Mouse (Mus musculus): ENCODE measurements at regions not wholly inside any gene's neighbourhood (a gene's known extent, or its start where the extent isn't known, plus 50 kb on each side); places are given as distances from the start of the nearest gene placed in this dataset.

DNA sequence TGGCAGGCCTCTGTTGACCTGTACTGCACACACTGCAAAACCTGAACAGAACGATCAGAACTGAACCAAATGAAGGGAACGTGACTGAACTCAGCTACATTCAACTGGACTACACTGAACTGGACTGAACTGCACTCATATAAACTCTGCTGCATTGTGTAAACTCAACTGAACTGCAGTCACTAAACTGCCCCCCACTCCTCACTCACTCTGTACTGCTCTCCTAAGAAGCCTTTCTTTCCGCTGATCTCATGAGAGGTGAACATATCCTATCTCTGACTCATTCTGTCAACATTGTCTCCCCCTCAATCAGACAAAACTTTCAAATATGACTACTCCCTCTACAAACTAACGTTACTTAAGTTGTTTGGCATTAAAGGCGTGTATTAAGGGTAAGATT is 324.5 kb upstream of the Cdh9 start:
- DNase-seq = no peak

DNA sequence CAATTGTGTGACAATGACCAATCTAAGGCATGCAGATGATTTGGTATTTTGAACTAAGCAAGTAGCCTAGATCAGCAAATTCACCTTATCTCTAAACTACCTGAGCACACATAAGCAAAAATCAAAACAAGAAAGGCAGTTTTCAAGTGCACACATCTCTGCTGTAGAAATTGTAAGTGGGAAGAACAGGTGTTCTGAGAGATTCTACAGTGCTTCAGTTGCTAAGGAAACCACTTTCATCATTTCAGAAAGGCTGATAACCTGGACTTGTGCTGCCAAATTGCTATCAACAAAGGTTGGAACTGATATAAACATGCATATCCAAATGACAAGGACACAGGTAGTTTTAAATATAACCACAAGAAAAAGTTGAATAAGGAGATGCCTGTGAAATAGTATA is 322.4 kb upstream of the Cdh9 start:
- no peak for DNase-seq

DNA sequence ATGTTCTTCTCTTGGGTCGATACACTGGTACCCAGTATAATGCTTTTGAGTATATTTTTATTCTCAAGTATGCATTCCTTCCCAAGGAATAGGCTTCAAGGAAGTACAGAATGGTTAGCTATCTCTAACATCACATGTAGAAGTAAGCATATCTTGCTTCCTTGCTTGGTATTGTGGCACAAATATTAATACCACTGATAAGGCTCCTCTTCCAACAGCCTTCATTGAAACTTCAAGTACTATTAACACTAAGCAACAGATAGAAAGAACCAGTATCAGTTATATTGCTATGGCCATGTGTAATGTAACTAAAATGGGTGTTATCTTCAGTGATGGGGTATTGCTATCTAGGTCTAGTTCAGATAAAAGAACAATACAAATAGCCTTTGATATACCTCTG is 316.9 kb upstream of the Cdh9 start:
- DNase-seq = no peak

DNA sequence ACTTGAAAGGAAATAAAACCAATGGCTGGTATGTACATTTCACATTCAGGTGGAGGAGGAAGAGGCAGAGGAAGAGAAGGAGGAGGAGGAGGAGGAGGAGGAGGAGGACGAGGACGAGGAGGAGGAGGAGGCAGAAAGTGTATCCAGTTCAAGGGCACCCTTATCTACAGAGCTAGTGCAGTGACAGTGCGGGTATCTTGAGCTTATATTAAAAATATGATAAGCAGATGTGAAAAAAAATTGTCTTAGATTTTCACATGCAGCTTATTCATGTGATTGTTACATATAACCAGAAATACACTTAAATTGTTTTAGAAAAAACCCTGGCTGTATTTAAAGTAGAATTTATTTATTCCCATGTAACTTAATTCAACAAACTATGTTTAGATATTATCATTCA is 310.8 kb upstream of the Cdh9 start:
- no peak for DNase-seq

DNA sequence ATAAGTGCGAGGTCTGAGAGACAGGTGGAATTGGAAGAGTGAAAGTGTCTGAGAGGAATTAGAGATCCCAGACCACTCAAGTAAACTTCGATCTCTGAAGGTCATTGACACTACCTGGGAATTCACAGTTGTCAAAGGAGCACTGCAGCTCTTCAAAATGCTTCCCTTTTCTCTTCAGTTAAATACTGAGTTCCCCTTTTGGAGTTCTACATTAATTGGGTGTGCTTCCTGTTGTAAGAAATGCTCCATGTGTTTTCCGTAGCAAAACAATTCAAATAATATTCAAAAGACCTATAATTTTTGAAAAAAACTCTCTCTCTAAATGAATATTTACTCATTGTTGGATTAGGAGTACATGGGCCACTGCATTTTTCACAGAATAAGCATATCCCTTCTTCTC is 305.5 kb upstream of the Cdh9 start:
- no peak for DNase-seq

DNA sequence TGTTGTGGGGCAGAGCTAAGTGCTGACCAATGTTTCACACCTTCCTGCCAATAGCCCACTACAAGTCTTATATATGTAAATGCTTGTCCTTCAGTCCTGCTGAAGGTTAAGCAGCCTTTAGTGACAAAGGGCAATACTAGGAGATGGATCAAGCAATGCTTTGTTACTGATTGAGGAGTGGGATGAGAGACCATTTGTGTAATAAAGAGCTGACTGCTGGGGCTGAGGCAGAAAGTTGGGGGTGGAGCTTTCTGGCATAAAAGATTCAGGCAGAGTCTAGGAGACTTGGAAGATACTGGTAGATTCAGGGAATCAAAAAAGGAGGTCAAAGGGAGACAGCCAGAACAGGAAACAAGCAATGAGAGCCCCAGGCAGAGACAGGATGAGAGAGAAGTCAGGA is 281.9 kb upstream of the Cdh9 start:
- no peak for DNase-seq

DNA sequence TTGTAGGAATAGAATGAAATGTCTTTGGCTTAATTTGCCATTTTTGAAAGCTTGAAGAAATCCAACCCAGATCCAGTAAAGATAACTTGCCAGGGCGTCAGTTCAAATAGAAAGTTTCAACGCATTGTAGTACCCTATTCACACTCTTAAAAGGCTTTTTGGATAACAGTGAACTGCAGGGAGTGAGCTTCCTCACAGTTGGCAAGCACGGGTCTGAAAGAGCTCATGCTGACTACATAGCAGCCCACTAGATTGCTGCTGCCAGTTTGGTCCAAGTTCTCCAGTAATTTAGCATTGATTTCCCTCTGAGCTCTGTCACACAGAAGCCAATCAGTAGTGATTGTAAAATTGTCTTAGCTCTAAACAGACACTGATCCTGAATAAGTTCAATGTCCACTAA is 237.3 kb upstream of the Cdh9 start:
- DNase-seq = peak; percentile 3

DNA sequence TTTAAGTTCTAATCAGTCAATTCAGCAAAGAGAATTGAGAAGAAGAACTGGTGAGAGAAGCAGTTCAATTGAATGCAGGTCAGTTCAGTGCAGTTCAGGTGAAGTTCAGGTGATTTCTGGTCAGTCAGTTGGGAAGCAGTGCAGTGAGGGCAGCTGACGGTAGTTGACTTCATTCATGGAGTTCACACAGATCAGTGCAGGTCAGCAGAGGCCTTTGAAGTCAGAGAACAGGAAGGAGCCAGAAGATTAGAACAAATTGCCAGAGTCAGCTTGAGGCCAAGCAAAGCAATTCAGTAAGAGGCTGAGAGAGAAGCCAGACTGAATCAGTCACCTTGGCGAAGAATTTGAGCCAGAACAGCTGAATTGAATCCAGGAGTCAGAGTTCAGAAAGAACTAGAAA is 235.7 kb upstream of the Cdh9 start:
- peak; percentile 3 for DNase-seq

DNA sequence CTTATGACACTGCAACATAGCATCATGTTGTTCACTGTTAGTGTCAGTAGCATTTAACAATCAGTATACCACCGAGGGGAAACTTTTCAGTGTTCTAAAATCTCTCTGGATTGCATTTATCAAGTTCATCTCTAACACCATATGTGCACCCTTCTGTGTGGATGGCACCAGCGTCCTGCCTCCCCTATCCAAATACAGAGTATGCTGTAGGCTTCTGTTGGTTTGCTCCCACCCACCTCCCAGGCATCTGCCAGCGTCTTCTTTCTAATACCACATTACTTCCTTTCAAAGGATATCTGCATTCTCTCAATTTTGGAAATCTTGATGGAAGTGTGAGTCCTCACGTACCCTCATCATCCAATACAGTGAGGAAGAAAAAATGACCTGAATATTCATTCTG is 208.0 kb upstream of the Cdh9 start:
- no peak for DNase-seq

DNA sequence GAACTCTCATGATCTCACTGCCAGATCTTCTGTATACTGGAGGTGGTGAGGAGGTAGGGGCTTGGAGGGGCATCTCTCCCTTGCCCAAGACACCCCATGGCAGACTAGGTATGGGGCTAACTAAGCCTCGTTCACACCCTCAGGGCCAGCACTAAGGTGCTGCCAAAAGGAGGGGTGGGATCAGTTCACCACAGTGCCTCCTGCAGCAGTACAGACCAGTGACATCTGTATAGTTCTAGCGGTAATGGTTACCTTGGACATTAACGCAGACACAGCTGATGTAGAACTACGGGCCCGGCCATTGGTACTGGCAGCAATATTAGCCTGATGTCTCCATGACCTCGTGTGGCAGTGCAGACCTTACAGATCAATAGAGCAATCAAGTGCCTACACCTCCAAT is 196.0 kb upstream of the Cdh9 start:
- DNase-seq = no peak

DNA sequence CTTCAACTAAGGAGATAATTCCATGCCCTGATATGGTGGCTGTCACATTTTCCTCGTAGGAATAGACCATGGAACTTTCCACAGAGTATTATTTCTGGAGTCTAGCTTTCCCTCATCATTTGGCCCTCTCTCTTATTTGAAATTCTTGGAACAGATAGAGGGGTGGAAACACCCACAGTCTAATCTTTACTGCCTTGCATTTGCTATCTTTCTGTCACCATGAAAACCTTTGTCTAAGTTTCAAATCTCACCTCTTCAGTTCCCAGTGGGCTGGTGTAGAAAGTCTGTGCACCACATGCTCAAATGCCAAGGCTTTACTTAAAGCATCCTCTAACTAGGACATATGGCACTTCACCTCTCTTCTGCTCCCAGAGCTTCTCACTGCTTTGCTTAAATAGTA is 187.3 kb upstream of the Cdh9 start:
- no peak for DNase-seq

DNA sequence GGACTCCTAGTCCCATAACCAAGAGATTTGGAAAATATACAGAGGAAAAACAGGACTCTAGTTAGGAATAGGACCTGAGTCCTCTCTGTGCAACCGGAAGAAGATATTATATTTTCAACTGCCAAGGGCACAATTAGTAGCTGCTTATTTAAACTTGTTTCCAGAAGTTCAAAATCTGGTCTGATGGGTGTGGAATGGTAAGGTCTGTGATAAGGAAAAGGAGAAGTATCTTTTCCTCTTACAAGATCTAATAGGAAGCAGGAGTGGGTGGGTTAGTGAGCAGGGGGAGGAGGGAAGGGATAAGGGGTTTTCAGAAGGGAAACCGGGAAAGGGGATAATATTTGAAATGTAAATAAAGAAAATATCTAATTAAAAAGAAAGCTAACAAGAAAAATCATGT is 173.4 kb upstream of the Cdh9 start:
- no peak for DNase-seq

DNA sequence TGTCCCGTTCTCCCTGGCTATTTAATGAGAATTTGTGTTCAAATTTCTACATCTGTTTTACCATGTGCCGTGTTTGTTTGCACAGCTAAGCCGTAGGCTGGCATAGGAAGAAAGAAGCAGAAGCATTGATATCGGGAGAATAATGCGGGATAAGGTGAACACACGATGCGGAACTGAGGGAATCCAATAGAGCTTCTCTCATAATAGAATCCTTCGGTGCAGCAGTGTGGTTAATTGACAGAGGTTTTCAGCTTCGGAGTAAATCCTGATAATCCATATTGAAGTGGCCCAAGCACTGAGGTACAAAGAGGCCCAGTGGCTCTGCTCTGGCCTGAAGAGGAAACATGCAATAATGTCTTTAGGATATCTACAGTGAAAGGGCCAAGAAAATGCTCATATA is 172.2 kb upstream of the Cdh9 start:
- no peak for DNase-seq

DNA sequence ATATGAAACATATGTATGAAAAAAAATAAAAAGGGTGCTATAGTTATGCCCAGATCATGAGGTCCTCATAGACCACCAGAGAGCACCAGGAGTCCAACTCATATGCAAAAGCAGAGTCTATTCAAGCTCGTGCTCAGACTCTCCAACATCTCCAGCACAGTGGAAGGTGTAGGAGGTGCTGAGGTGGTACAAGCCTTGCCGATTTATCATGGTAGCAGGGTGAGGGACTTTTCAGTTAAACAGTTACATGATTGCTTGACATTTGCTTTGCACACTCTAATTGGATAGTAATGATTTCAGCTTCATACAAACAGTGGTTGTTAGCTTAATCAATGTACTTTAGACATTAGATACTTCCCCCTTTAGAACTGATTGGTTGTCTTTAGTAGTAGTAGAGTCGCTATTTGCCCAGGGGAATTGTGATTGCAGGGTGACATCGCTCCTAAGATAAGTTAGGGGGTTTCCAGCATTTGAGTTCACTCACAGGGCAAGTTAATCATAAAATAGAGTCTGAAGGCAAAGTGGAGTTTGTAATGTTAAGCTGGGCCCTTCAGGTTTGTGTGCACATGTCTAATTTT is 162.3 kb upstream of the Cdh9 start:
- no peak for DNase-seq

DNA sequence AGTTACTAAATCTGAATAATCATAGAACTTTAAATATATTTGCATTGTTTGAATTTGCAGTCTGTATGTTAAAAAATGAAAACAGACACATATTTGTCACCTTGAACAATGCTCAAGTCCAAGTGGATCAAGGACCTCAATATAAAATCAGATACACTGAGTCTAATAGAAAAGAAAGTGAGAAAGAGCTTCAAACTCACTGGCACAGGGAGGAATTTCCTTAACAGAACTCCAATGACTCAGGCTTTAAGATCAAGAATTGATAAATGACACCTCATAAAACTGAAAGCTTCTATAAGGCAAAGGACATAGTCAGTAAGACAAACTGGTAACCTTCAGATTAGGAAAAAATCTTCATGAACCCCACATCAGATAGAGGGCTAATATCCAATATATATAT is 161.8 kb upstream of the Cdh9 start:
- DNase-seq = no peak

DNA sequence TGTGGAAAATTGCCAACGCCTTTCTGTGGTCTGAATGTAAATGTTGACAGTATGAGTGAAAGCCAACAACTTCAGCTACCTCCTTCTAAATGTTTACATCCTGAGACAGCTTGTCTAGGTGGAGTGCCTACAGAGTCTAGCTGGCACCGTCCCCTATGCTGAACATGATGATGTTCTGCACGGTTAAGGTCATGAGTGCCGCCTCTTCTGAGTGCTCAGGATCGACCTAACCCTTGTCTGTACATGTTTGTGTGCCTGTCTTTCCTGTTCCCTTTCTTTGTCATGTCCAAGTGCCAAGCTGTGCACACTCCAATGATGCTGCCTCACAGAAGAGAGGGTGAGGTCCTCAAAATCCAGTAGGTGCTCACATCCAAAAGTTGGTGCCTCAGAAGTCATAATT is 111.7 kb upstream of the Cdh9 start:
- no peak for DNase-seq

DNA sequence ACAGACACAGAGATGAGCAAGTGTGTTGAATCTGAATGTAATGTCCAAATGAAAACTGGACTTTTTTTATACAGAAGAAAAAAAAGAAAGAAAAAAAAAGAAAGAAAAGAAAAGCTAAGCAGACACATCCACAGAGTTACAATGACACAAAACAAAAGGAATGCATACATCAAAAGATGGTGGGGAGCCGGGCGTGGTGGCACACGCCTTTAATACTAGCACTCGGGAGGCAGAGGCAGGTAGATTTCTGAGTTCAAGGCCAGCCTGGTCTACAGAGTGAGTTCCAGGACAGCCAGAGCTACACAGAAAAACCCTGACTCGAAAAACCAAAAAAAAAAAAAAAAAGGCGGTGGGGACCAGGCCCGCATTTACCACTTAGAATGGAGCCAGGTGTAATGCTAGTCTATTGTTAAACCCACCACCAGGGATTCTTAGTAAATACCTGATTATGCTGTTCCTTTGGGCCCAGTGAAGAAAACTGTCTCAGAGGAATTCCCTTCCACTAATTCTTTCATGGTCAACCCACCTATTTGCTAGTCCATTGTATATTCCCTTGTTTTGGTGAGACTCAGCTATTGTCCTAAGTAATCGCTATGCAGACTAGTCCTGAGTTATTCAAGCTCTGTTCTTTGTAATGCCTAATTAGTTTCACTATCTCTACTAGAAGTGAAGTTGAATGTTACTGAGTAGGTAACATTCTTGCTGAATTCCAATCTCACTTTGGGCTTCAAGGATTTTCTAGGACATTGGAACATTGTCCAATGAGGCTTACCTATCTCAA is 99.0 kb upstream of the Cdh9 start:
- no peak for DNase-seq

DNA sequence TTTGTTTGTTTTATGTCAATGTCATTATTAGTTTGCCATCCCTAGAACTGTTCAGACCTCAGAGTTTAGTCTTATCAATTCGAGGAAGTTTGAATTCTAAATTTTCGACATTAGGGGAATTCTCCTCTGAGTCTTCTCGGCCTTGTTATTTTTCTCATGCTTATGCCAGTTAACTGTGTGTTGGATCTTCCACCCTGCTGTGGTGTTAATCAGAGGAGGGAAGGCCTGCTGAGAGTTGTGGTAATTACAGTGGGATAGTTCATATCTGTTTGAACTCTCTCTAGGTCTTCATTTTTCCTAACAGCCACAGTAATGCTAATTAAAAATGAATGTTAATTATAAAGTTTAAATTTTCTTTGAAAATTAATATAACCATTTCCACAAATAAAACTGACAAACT is 88.9 kb upstream of the Cdh9 start:
- no peak for DNase-seq

DNA sequence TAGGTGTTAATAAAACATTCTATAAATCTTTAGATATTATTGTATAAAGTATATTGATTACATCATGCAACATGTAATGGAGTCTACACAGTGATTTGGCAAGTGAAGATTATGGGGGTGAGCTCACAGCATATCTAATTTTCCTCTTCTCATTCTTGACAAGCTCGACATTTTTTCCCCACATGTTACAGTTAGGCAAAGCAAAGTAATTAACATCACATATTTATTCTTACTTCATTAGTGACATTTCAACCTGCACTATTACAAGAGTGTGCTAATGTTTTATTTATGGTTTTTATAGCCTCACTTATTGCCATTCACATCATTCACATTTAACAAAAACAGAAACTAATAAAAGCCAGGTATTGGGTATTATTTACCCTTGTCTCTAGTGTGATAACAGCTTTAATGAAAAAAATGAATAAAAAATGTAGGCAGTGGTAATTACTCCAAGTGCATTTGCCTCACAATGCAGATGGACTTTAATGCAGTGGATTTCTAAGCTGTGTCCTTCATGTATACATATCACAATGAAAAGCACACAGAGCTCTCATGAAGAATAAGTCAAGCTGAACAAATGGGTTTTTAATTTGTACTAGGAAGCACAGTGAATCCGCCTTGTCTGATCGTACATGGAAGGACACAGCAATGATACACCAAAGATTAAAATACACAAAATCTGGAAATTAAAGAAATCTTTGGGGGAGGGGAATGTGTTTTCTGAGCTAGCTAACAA is 75.5 kb upstream of the Cdh9 start:
- no peak for DNase-seq

DNA sequence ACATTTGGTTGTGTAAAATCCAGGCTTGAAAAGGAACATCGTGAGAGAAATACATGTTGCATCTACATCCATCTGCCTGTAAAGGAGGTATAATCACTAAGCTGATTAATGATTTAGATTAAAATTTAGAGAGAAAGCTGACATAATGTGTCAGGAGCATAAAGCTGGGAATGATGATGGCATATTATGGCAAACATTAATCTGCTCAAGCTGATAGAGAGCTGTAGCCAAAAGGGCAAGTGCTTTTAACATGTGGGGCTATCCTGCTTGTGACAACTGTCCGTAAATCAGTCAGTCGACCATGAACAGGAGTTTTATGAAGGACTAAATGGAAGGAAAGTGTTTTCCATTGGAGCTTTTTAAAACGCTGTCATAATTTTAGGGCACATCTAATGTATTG is 74.9 kb upstream of the Cdh9 start:
- no peak for DNase-seq

DNA sequence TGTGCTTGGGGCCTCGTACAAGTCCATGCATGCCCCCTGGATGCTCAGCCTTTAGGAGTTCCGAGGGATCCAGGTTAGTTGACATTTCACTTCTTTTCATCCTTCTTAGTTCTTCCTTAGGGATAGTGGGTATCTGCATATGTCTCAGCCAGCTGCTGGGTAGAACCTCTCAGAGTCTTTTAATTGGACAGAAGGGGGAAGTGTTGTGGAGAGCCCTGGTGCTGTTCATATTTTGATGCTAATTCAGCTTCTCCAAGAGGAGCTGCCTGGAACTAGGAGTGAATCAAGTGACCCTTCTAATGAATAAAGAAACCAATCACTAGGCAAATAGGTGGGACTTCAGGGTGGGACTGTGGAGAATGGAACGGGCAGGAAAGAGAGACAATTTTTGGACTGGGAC is 67.3 kb upstream of the Cdh9 start:
- no peak for DNase-seq
